Mouse (Mus musculus): ENCODE measurements around the gene Cnot6. TPM values are rescaled to one million over a fixed set of nuclear protein-coding genes. Genes with fewer than 3 reads are reported as not detected.

Gene Cnot6
- polyA plus RNA-seq, 1 experiment from 2014 or later: 24.4 TPM

GRCm38 (mm10) chr11:49665462-49665861 lies 47.1 kb downstream of the Cnot6 start:
- Histone ChIP-seq H3K4me1 (replicated peaks) (peaks cover 11% of the 10 kb centered on the region), H3K4me3 (replicated peaks) (no peak overlapping the region), H3K4me2 (no peak overlapping the region), H3K9me3 (replicated peaks) (no peaks in the 10 kb centered on the region), H3K27ac (no peak overlapping the region; the same call in 1 of the 2 replicates), H3K36me3 (peaks cover 24% of the 10 kb centered on the region), H3K9ac (no peak overlapping the region), H3K27me3 (no peaks in the 10 kb centered on the region)
- DNase-seq: no peak
- ATAC-seq (ENCODE audit: low read depth): no peak
- 53% methylated on average over 4 of the region's 4 CpGs for WGBS (ENCODE audit: insufficient replicate concordance)

GRCm38 (mm10) chr11:49664262-49665140 lies 48.0 kb downstream of the Cnot6 start:
- ATAC-seq (ENCODE audit: low read depth) (no peak), DNase-seq (no peak)
- peaks cover 14% of the 10 kb centered on the region for H3K4me1 ChIP-seq (replicated peaks)
- peaks cover 15% of the 10 kb centered on the region for H3K36me3 ChIP-seq
- H3K9me3 ChIP-seq (replicated peaks): no peaks in the 10 kb centered on the region
- H3K4me3 ChIP-seq (replicated peaks): no peak overlapping the region
- no peak overlapping the region for H3K27ac ChIP-seq
- H3K9ac ChIP-seq: no peak overlapping the region
- 58% methylated on average over 12 of the region's 12 CpGs for WGBS (ENCODE audit: insufficient replicate concordance)
- H3K4me2 ChIP-seq: no peak overlapping the region
- H3K27me3 ChIP-seq: no peaks in the 10 kb centered on the region

- DNase-seq (no peak), ATAC-seq (ENCODE audit: low read depth) (no peak)
- Histone ChIP-seq H3K4me3 (replicated peaks) (no peak within 1 kb of the TSS), H3K27me3 (no peaks in the 10 kb centered on the region), H3K27ac (no peak within 1 kb of the TSS), H3K9me3 (replicated peaks) (no peaks in the 10 kb centered on the region), H3K36me3 (peaks cover 3% of the 10 kb centered on the region; the same call in 1 of the 2 replicates), H3K4me2 (no peak within 1 kb of the TSS), H3K4me1 (replicated peaks) (peaks cover 19% of the 10 kb centered on the region), H3K9ac (no peak within 1 kb of the TSS)
- 54% methylated on average over 5 of the region's 5 CpGs for whole genome bisulfite sequencing (ENCODE audit: insufficient replicate concordance)
Observed at GRCm38 (mm10) chr11:49663310-49663709, 49.2 kb downstream of the Cnot6 start, which contains the start of gene Scgb3a1. TSS of gene Scgb3a1 (plus strand) at chr11:49663610.

- WGBS (ENCODE audit: insufficient replicate concordance): 42% methylated on average over 15 of the region's 15 CpGs
- Histone ChIP-seq H3K27ac (no peak overlapping the region), H3K9me3 (replicated peaks) (no peaks in the 10 kb centered on the region), H3K36me3 (no peaks in the 10 kb centered on the region), H3K9ac (no peak overlapping the region), H3K4me3 (replicated peaks) (no peak overlapping the region), H3K4me2 (no peak overlapping the region), H3K4me1 (replicated peaks) (peaks cover 27% of the 10 kb centered on the region), H3K27me3 (no peaks in the 10 kb centered on the region)
- DNase-seq (no peak), ATAC-seq (ENCODE audit: low read depth) (no peak)
Observed at GRCm38 (mm10) chr11:49662292-49662780, 50.2 kb downstream of the Cnot6 start.

- no peak overlapping the region for H3K4me3 ChIP-seq (replicated peaks)
- H3K4me2 ChIP-seq: no peak overlapping the region
- DNase-seq: no peak
- H3K27ac ChIP-seq: no peak overlapping the region
- peaks cover 20% of the 10 kb centered on the region for H3K4me1 ChIP-seq (replicated peaks)
- H3K9ac ChIP-seq: no peak overlapping the region
- WGBS (ENCODE audit: insufficient replicate concordance): 54% methylated on average over 7 of the region's 7 CpGs
- H3K9me3 ChIP-seq (replicated peaks): no peaks in the 10 kb centered on the region
- no peak for ATAC-seq (ENCODE audit: low read depth)
- no peaks in the 10 kb centered on the region for H3K27me3 ChIP-seq
- no peaks in the 10 kb centered on the region for H3K36me3 ChIP-seq
Observed at GRCm38 (mm10) chr11:49659470-49659799, 53.1 kb downstream of the Cnot6 start.

DNA sequence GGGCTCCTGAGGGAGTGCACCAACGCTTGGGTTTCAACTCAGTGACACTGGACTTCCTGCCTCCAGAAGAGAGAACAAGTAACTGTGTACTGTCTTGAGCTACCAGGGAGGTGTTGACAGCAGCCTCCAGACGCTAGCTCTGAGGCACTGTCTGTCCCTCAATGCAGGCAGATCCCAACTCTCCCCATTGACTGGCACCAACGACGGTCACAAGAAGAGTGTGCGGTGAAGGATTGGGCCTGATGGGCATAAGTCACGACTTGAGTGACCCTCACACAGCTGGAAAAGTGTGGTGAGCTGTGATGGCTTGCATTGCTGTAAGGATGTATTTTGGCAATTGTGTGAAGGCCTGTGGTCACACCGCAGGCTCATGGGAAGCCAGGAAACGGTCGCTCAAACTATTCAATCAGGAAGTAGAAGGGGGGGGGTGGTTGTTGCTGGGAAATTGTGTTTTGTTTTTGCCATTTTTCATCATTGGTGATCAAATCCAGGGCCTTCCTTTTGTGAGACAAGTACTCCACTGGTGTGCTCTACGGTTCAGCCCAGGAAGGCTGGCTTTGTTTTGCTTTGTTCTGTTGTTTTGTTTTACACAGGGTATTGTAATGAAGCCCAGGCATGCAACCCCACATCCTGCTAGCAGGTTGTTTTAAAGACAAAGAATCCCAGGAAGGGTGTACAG lies 53.6 kb downstream of the Cnot6 start:
- 27% methylated on average over 10 of the region's 10 CpGs for WGBS (ENCODE audit: insufficient replicate concordance)

DNA sequence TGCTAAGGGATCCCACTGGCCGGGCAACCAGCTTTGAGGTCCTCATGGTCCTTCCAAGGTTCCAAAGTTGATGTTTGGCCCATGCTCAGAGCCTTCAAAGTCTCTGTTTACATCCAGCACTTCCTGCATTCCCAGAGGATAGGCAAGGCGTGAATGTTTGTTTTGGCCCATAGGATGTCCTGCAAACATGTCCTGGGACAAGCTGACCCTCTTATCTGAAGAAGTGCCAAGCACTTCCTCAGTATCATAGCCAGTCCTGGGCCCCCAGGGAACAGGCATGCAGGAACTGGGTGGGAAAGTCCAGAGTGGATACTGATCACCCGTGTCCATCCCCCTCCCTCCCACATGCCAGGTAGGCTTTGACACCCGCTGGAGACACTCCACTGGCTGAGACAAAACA lies 54.5 kb downstream of the Cnot6 start:
- Histone ChIP-seq H3K9me3 (replicated peaks) (no peaks in the 10 kb centered on the region), H3K27me3 (no peaks in the 10 kb centered on the region), H3K36me3 (no peaks in the 10 kb centered on the region), H3K27ac (peak overlapping the region; percentile 34; the same call in 1 of the 2 replicates), H3K9ac (no peak overlapping the region), H3K4me3 (replicated peaks) (no peak overlapping the region), H3K4me1 (replicated peaks) (peaks cover 27% of the 10 kb centered on the region), H3K4me2 (no peak overlapping the region)
- WGBS (ENCODE audit: insufficient replicate concordance): 46% methylated on average over 4 of the region's 4 CpGs
- no peak for ATAC-seq (ENCODE audit: low read depth)
- DNase-seq: no peak

More for the DNA sequence above, 53.6 kb downstream of the Cnot6 start:
- peaks cover 20% of the 10 kb centered on the region for H3K4me1 ChIP-seq (replicated peaks)
- DNase-seq: no peak
- no peaks in the 10 kb centered on the region for H3K9me3 ChIP-seq (replicated peaks)
- H3K4me2 ChIP-seq: no peak overlapping the region
- H3K9ac ChIP-seq: no peak overlapping the region
- H3K4me3 ChIP-seq (replicated peaks): no peak overlapping the region
- no peaks in the 10 kb centered on the region for H3K27me3 ChIP-seq
- peak; percentile 43; the same call in 1 of the 2 replicates for ATAC-seq (ENCODE audit: low read depth)
- H3K36me3 ChIP-seq: no peaks in the 10 kb centered on the region
- no peak overlapping the region for H3K27ac ChIP-seq

DNA sequence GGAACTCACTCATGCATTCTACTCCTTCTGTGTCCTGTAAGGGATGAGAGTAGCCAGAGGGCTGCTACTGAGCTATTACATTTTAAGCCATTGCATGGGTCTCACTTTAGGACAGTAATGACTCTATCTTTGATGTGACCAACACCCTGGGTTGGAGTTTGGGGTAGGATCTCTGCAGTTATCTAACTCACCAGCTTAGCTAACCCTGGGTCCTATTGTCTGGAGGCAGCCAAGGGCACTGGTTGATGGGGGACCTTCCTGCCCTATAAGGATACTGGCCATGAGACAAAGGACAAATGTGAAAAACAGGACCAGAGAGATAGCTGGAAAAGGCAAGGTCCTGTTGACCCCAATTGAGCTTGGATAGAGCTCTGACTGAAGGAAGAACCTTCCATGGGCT lies 57.0 kb downstream of the Cnot6 start:
- Histone ChIP-seq H3K27ac (no peak overlapping the region), H3K27me3 (no peaks in the 10 kb centered on the region), H3K9ac (no peak overlapping the region), H3K4me2 (no peak overlapping the region), H3K4me1 (replicated peaks) (peaks cover 52% of the 10 kb centered on the region), H3K9me3 (replicated peaks) (no peaks in the 10 kb centered on the region), H3K4me3 (replicated peaks) (no peak overlapping the region), H3K36me3 (no peaks in the 10 kb centered on the region)
- DNase-seq (no peak), ATAC-seq (ENCODE audit: low read depth) (no peak)

GRCm38 (mm10) chr11:49654651-49655050 lies 57.9 kb downstream of the Cnot6 start:
- H3K9ac ChIP-seq: no peak overlapping the region
- H3K27me3 ChIP-seq: no peaks in the 10 kb centered on the region
- WGBS (ENCODE audit: insufficient replicate concordance): 75% methylated on average over 5 of the region's 5 CpGs
- H3K9me3 ChIP-seq (replicated peaks): no peaks in the 10 kb centered on the region
- DNase-seq (no peak), ATAC-seq (ENCODE audit: low read depth) (no peak)
- no peak overlapping the region for H3K27ac ChIP-seq
- no peak overlapping the region for H3K4me2 ChIP-seq
- H3K4me1 ChIP-seq (replicated peaks): peaks cover 55% of the 10 kb centered on the region
- no peak overlapping the region for H3K4me3 ChIP-seq (replicated peaks)
- no peaks in the 10 kb centered on the region for H3K36me3 ChIP-seq

- Histone ChIP-seq H3K36me3 (no peaks in the 10 kb centered on the region), H3K9me3 (replicated peaks) (no peaks in the 10 kb centered on the region), H3K27me3 (no peaks in the 10 kb centered on the region), H3K27ac (no peak overlapping the region; the same call in 1 of the 2 replicates), H3K9ac (peak overlapping the region; percentile 52), H3K4me1 (replicated peaks) (peaks cover 47% of the 10 kb centered on the region), H3K4me3 (replicated peaks) (peak overlapping the region; percentile 18; the same call in 1 of the 2 replicates), H3K4me2 (peak overlapping the region; percentile 58)
- WGBS (ENCODE audit: insufficient replicate concordance): 34% methylated on average over 11 of the region's 11 CpGs
- DNase-seq (no peak), ATAC-seq (ENCODE audit: low read depth) (peak; percentile 27; the same call in 1 of the 2 replicates)
Observed at GRCm38 (mm10) chr11:49653079-49653408, 59.5 kb downstream of the Cnot6 start.

- Histone ChIP-seq H3K4me1 (replicated peaks) (peaks cover 42% of the 10 kb centered on the region), H3K9me3 (replicated peaks) (no peaks in the 10 kb centered on the region), H3K9ac (peak overlapping the region; percentile 52), H3K27me3 (no peaks in the 10 kb centered on the region), H3K36me3 (no peaks in the 10 kb centered on the region), H3K27ac (peak overlapping the region; percentile 90), H3K4me3 (replicated peaks) (peak overlapping the region; percentile 18; the same call in 1 of the 2 replicates), H3K4me2 (peak overlapping the region; percentile 58)
- peak; percentile 43; the same call in 1 of the 2 replicates for ATAC-seq (ENCODE audit: low read depth)
- peak; percentile 80 for DNase-seq
- WGBS (ENCODE audit: insufficient replicate concordance): 20% methylated on average over 19 of the region's 19 CpGs
Observed at GRCm38 (mm10) chr11:49652401-49653078, 60.0 kb downstream of the Cnot6 start.
